ENCODE assay signal across 7 mouse cellular contexts in genomic region chrX:72655789-72656188, GRCm38 (mm10). TPM values are rescaled to one million over a fixed set of nuclear protein-coding genes. Genes with fewer than 3 reads are reported as not detected.
A peak's percentile ranks its signal among the peaks of the same experiment; 100 is the strongest.
DNase-seq lines count a peak whose midpoint lies in the region; ATAC-seq and TF ChIP-seq lines count a peak whose summit lies in the region.

No protein-coding gene starts in this region.

- ATAC-seq in forebrain, embryonic 12.5 days (ENCODE audit: low FRiP score), result peak; percentile 88
- no peak for ATAC-seq in limb, embryonic 11.5 days (ENCODE audit: insufficient number of reproducible peaks, low FRiP score, low TSS enrichment, low read depth)

- no peak for TF ChIP-seq CTCF in left cerebral cortex, adult 2 months (IDR thresholded peaks at IDR 0.05)

- DNase-seq in left cerebral cortex, adult 2 months (ENCODE audit: extremely low spot score in 1 of 2, low spot score in 2 of 2), result peak; percentile 8 to 18
- DNase-seq in left cerebral cortex, adult 11 months (ENCODE audit: low spot score), result no peak
- no peak for DNase-seq in limb, embryonic 11.5 days (ENCODE audit: low spot score)
- peak; percentile 14 for DNase-seq in right cerebral cortex, postnatal 14 days
- no peak for DNase-seq in adrenal gland, postnatal 4 days (ENCODE audit: low spot score in 2 of 2)
- DNase-seq in lung, postnatal 10 days, result no peak

- intact Hi-C loops in left cerebral cortex, adult 2 months (cut with DNase I), result no loop called here

- H3K27me3 ChIP-seq in forebrain, embryonic 12.5 days, result no peaks in the 10 kb centered on the region
- H3K27me3 ChIP-seq in limb, embryonic 11.5 days (ENCODE audit: control insufficient read depth, insufficient read depth, low read length), result no peaks in the 10 kb centered on the region

- H3K9me3 ChIP-seq in forebrain, embryonic 12.5 days, result no peaks in the 10 kb centered on the region
- no peaks in the 10 kb centered on the region for H3K9me3 ChIP-seq in limb, embryonic 11.5 days (ENCODE audit: control insufficient read depth, low read length)

- H3K27ac ChIP-seq in left cerebral cortex, adult 2 months, result peak overlapping the region; percentile 51; the same call in 1 of the 2 replicates
- peak overlapping the region; percentile 50; the same call in 1 of the 2 replicates for H3K27ac ChIP-seq in forebrain, embryonic 12.5 days
- no peak overlapping the region for H3K27ac ChIP-seq in limb, embryonic 11.5 days (replicated peaks; ENCODE audit: low read depth, low read length)

- H3K4me1 ChIP-seq in forebrain, embryonic 12.5 days, result no peaks in the 10 kb centered on the region; the same call in 1 of the 2 replicates
- no peaks in the 10 kb centered on the region for H3K4me1 ChIP-seq in limb, embryonic 11.5 days (ENCODE audit: control insufficient read depth, insufficient read depth, low read length)

- peak overlapping the region; percentile 57 for H3K4me2 ChIP-seq in forebrain, embryonic 12.5 days
- peak overlapping the region; percentile 49 for H3K4me2 ChIP-seq in limb, embryonic 11.5 days (ENCODE audit: low read depth, severe bottlenecking)

- peak overlapping the region; percentile 40; the same call in 1 of the 2 replicates for H3K9ac ChIP-seq in forebrain, embryonic 12.5 days
- H3K9ac ChIP-seq in limb, embryonic 11.5 days (ENCODE audit: low read length), result no peak overlapping the region

- H3K36me3 ChIP-seq in forebrain, embryonic 12.5 days (replicated peaks), result no peaks in the 10 kb centered on the region
- no peaks in the 10 kb centered on the region for H3K36me3 ChIP-seq in limb, embryonic 11.5 days (ENCODE audit: control insufficient read depth, insufficient read depth, low read length)

- H3K4me3 ChIP-seq in left cerebral cortex, adult 2 months, result peak overlapping the region; percentile 46
- peak overlapping the region; percentile 40 for H3K4me3 ChIP-seq in forebrain, embryonic 12.5 days (replicated peaks)
- H3K4me3 ChIP-seq in limb, embryonic 11.5 days (ENCODE audit: low read depth, low read length), result peak overlapping the region; percentile 14; the same call in 1 of the 2 replicates

- 10% methylated on average over 9 of the region's 11 CpGs for WGBS in forebrain, embryonic 12.5 days
- 15% methylated on average over 11 of the region's 11 CpGs for WGBS in limb, embryonic 11.5 days

RNA-seq across cellular contexts. Expression of gene Gabra3, which starts 0.9 kb away (rescaled TPM):
- total RNA-seq in left cerebral cortex, adult 2 months (2021), result 100 to 1,000 TPM in 1 of 2 experiments, 10 to 100 TPM in 1; 99.7 to 116 TPM
- polyA plus RNA-seq in forebrain, embryonic 12.5 days (2016; fragmentation: Nextera tagmentation; extraction: Ambion mirVana), result 5.0 TPM in 2 replicates
- 0.91 and 1.1 TPM in 2 replicates for polyA plus RNA-seq in limb, embryonic 11.5 days (2014; fragmentation: Nextera tagmentation; extraction: Ambion mirVana)
- total RNA-seq in adrenal gland, postnatal 4 days (2021), result 1 to 10 TPM; 1.6 to 2.5 TPM

Comparison
In these comparisons a context has a peak if more than half of its experiments do, and no peak if none do; other contexts are left out.
1. DNase-seq: peak in left cerebral cortex, adult 2 months (2 of 2) and right cerebral cortex, postnatal 14 days (single experiment); none in left cerebral cortex, adult 11 months (single experiment), limb, embryonic 11.5 days (single experiment), adrenal gland, postnatal 4 days (0 of 2) and lung, postnatal 10 days (single experiment).
2. RNA of gene Gabra3, which starts 0.9 kb away (total RNA-seq): 99.7 to 116 TPM in left cerebral cortex, adult 2 months; 1.6 to 2.5 TPM in adrenal gland, postnatal 4 days; every median in the first group is over 10 times any median in the second.
3. Peak in every context shown above with its lines, with median percentiles within 50 percentile points of each other: H3K4me3 ChIP-seq.